Mouse (Mus musculus) stomach, postnatal 0 days (tissue): Measurements from ENCODE around the gene Icos. TPM values are rescaled to one million over a fixed set of nuclear protein-coding genes. Genes with fewer than 3 reads are reported as not detected.

Source experiments
- ATAC-seq: fragments of 200-750 bp; cut with Nextera tagmentation; 2 replicates; pipeline ENCODE4 v1.8.0; 2017; ENCODE audit not compliant: low FRiP score, low TSS enrichment
- DNase-seq: peaks from one replicate; pipeline ENCODE4 v3.0.0-alpha.2; 2016; ENCODE audit warnings: low spot score
- H3K27ac ChIP-seq: fragments of 300-500 bp; sonication (generic); replicated peaks from 2 replicates; pipeline ENCODE4 v1.5.1; 2014; ENCODE audit warnings: mild to moderate bottlenecking, control low read depth
- H3K27me3 ChIP-seq: fragments of 300-500 bp; sonication (generic); 2 replicates; pipeline ENCODE4 v1.6.1; 2014; ENCODE audit warnings: low read length; ENCODE audit not compliant: control insufficient read depth, insufficient read depth
- H3K36me3 ChIP-seq: fragments of 300-500 bp; sonication (generic); 2 replicates; pipeline ENCODE4 v1.6.1; 2014; ENCODE audit warnings: low read length, mixed read lengths; ENCODE audit not compliant: control insufficient read depth, insufficient read depth
- H3K4me1 ChIP-seq: fragments of 300-500 bp; sonication (generic); replicated peaks from 2 replicates; pipeline ENCODE4 v1.6.1; 2014; ENCODE audit warnings: antibody characterized with exemption; ENCODE audit not compliant: control insufficient read depth, insufficient read depth
- H3K4me2 ChIP-seq: fragments of 300-500 bp; sonication (generic); replicated peaks from 2 replicates; pipeline ENCODE4 v1.6.1; 2014; ENCODE audit warnings: low read depth, mild to moderate bottlenecking, control low read depth, moderate library complexity
- H3K4me3 ChIP-seq: fragments of 300-500 bp; sonication (generic); 2 replicates; pipeline ENCODE4 v1.5.1; 2014; ENCODE audit warnings: low read depth, low read length, control low read depth
- H3K9ac ChIP-seq: fragments of 300-500 bp; sonication (generic); 2 replicates; pipeline ENCODE4 v1.6.1; 2014; ENCODE audit warnings: mild to moderate bottlenecking, low read length, control low read depth, mixed read lengths
- H3K9me3 ChIP-seq: fragments of 300-500 bp; sonication (generic); 2 replicates; pipeline ENCODE4 v1.6.1; 2016; ENCODE audit warnings: low read length; ENCODE audit not compliant: control insufficient read depth
- CTCF ChIP-seq: IDR thresholded peaks from 2 replicates; pipeline ENCODE4 v1.5.1; 2016; ENCODE audit warnings: antibody characterized with exemption, low read depth, mild to moderate bottlenecking, moderate library complexity
- EP300 ChIP-seq: optimal IDR thresholded peaks from 2 replicates; pipeline ENCODE3; 2016; ENCODE audit warnings: antibody characterized with exemption
- WGBS: fragments of 180-500 bp; shearing (Covaris S2); extraction: QIAGEN DNeasy Blood & Tissue Kit; methylation state at CpG from one replicate; pipeline ENCODE4 v1.1.7; 2014; 5-methylcytosine and 5-hydroxymethylcytosine counted together
- polyA plus RNA-seq: library from polyadenylated mRNA; unstranded; fragments of >200 nt; fragmentation: Nextera tagmentation; extraction: Ambion mirVana; gene quantifications from 2 replicates; pipeline ENCODE4 v1.2.1, GENCODE M21; 2015

The Icos gene
- polyA plus RNA-seq, 1 experiment from 2014 or later, result 0.08 TPM

DNA sequence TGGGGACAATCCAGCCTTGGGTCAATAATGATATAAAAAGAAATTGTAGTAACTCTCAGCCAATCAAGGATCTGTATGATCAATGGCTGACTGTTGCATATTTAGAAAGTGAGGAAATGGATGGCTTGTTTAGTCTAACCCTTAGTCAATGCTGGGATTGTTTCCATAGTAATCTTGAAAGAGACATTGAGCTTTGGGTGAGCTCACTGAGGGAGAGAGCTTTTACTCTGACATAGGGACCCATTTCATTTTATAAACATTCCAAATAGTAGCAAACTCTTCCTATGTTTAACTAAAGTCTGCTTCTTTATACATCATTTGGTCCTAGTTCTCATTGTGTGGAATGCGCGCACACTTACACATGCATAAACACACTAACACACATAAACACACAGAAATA is 28.5 kb downstream of the Icos start:
- H3K9me3 ChIP-seq, result no peaks in the 10 kb centered on the region
- DNase-seq, result no peak
- no peaks in the 10 kb centered on the region for H3K4me1 ChIP-seq
- ATAC-seq, result no peak
- no peak overlapping the region for H3K27ac ChIP-seq
- no peak overlapping the region for H3K4me2 ChIP-seq
- TF ChIP-seq CTCF (no peak), EP300 (no peak)
- H3K4me3 ChIP-seq, result no peak overlapping the region
- WGBS, result 66% methylated on average over 2 of the region's 2 CpGs
- H3K27me3 ChIP-seq, result no peaks in the 10 kb centered on the region
- H3K36me3 ChIP-seq, result no peaks in the 10 kb centered on the region
- no peak overlapping the region for H3K9ac ChIP-seq

DNA sequence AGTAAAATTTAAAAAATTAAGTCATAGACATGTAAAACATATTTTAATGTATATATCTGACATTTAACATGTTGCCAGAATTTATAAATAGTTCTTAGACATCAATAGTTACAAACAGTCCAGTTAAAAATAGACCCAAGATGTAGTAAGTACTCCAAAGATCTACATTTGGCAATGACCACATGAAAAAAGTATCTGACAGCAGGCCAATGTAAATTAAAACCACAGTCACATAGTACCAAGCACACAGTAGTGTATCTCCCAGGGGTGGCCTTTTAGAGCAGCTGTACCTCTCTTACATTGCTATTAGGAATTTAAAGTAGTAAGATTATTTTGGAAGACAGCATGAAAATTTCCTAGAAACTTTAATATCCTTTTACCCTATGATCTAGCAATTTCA is 29.8 kb downstream of the Icos start:
- H3K4me3 ChIP-seq, result no peak overlapping the region
- H3K4me2 ChIP-seq, result no peak overlapping the region
- no peak for ATAC-seq
- H3K9me3 ChIP-seq, result no peaks in the 10 kb centered on the region
- TF ChIP-seq EP300, result no peak
- no peak for TF ChIP-seq CTCF
- no peak overlapping the region for H3K9ac ChIP-seq
- no peak overlapping the region for H3K27ac ChIP-seq
- no peaks in the 10 kb centered on the region for H3K36me3 ChIP-seq
- DNase-seq, result no peak
- no peaks in the 10 kb centered on the region for H3K27me3 ChIP-seq
- H3K4me1 ChIP-seq, result no peaks in the 10 kb centered on the region

DNA sequence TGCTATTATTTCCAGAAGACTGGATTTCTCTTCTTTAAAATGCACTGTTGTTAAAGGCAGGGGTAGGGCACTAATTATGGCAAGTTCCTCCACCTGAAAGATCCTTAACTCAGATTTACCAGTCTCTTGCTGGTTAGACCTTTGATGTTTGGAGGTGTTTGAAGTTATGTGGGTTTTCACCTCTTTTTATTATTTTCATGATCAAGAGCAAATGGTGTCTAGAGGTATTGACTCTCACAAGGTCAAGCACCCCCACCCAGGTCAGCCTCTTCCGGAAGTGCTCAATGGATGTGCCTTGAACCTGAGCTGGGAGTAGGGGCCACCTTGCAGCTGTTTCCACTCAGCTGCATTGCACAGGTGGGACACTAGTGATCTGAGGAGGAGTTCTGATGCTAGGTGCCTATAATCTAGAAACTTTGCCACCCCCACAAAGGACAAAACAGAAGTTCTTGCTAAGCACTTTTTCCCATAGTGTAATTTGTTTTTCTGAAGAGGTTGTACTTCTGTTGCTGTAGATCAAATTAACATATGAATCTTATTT is 38.9 kb downstream of the Icos start:
- Histone ChIP-seq H3K27ac (no peak overlapping the region), H3K9me3 (no peaks in the 10 kb centered on the region), H3K4me3 (no peak overlapping the region), H3K27me3 (no peaks in the 10 kb centered on the region), H3K36me3 (no peaks in the 10 kb centered on the region), H3K4me1 (no peaks in the 10 kb centered on the region), H3K4me2 (no peak overlapping the region), H3K9ac (no peak overlapping the region)
- TF ChIP-seq EP300 (no peak), CTCF (no peak)
- 37% methylated on average over 1 of the region's 1 CpGs for WGBS
- DNase-seq, result no peak
- no peak for ATAC-seq

DNA sequence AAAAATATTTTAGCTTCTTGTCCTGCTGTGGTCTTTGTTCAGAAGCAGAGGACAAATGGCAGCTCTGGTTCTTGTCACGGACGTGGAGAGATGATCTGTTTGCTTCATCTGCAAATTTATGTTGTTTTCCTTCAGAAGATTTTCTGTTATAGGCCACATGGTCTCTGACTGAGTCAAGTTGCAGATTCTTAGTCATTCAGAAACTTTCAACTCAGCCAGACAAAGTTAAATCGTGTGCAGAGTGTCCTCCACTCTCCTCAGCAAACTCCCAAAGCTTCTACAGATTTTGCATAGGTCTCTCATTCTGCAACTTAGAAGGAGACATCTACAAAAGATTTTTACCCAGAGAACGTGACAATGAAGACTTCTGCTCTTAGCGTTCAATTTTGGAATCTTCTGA is 49.0 kb downstream of the Icos start:
- WGBS, result 41% methylated on average over 5 of the region's 5 CpGs
- TF ChIP-seq CTCF (no peak), EP300 (no peak)
- Histone ChIP-seq H3K27ac (no peak overlapping the region), H3K9ac (no peak overlapping the region), H3K4me3 (no peak overlapping the region), H3K9me3 (no peaks in the 10 kb centered on the region), H3K4me1 (no peaks in the 10 kb centered on the region), H3K4me2 (no peak overlapping the region), H3K27me3 (no peaks in the 10 kb centered on the region), H3K36me3 (no peaks in the 10 kb centered on the region)
- DNase-seq, result no peak
- no peak for ATAC-seq

DNA sequence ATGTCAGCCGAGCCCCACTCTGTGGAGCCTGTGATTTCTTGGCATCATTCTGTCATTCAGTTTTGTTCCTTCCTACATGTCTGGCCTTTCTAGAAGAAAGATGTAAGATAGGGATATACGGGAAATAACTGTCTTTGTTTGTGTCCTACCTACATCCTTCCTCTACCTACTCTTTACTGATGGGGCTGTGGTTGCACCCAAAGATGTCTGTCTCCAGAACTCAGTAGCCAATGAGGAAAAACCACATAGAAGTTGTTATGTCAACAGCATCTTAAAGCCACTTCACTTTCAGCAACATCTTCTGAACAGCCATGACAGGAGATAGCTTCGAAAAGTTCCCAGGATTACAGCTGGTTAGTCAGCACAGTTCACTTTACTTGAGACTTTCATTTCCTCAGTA is 49.8 kb downstream of the Icos start:
- Histone ChIP-seq H3K4me1 (no peaks in the 10 kb centered on the region), H3K9ac (no peak overlapping the region), H3K9me3 (no peaks in the 10 kb centered on the region), H3K27ac (no peak overlapping the region), H3K36me3 (no peaks in the 10 kb centered on the region), H3K4me2 (no peak overlapping the region), H3K27me3 (no peaks in the 10 kb centered on the region), H3K4me3 (no peak overlapping the region)
- TF ChIP-seq CTCF (no peak), EP300 (no peak)
- DNase-seq (no peak), ATAC-seq (no peak)
- 88% methylated on average over 3 of the region's 3 CpGs for whole genome bisulfite sequencing

DNA sequence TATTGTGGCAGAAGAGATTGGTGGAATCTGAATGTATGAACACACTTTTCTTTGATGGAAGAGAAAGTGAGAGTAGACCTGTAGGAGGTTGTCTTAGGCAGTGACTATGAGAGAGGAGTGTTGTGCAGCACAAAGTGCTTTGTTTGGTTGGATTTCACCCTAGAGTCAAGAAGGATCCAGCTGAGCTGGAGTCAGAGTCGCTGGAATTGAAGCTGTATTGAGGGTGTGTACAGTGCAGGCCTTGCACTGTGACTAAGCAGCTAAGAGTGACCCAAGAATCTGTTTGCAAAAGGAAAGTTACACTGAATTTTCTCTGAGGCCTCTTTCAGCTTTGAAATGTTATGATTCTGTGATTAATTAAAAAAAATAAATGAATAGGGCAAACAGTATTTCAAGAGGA is 52.2 kb downstream of the Icos start:
- H3K36me3 ChIP-seq, result no peaks in the 10 kb centered on the region
- no peak for DNase-seq
- H3K9me3 ChIP-seq, result no peaks in the 10 kb centered on the region
- 24% methylated on average over 1 of the region's 1 CpGs for WGBS
- H3K4me3 ChIP-seq, result no peak overlapping the region
- TF ChIP-seq CTCF (no peak), EP300 (no peak)
- no peaks in the 10 kb centered on the region for H3K27me3 ChIP-seq
- no peaks in the 10 kb centered on the region for H3K4me1 ChIP-seq
- no peak overlapping the region; the same call in 1 of the 2 replicates for H3K27ac ChIP-seq
- H3K4me2 ChIP-seq, result no peak overlapping the region
- no peak for ATAC-seq
- H3K9ac ChIP-seq, result no peak overlapping the region
